Mouse (Mus musculus): ENCODE results near the gene Extl1. TPM values are rescaled to one million over a fixed set of nuclear protein-coding genes. Genes with fewer than 3 reads are reported as not detected.

Extl1 gene
- polyA plus RNA-seq, 1 experiment from 2014 or later: 1.6 TPM

DNA sequence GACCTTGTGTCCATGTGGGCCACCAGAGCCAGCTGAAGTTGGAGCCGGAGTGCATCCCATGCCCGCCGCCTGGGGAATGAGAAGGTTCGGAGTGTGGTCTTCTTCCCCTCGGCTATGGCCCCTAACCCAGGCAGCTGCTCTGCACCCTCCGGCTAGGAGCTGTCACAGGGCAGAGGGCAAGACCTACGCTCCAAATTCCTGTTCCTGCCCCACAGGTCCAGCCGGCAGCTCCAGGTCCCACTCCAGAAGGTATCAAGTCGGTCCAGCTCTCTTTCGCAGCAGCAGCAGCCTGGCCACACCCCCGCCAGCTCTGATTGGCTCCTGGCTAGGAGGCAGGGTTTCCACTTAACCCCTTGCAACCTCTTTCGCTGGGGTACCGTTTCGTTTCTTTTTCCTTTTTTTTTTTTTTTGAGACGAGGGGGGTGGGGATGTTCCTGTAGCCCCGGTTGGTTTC lies 11.3 kb downstream of the Extl1 start:
- peaks cover 19% of the 10 kb centered on the region for H3K4me1 ChIP-seq (ENCODE audit: control insufficient read depth, insufficient read depth, low read length)
- peak overlapping the region; percentile 85 for H3K4me2 ChIP-seq (ENCODE audit: low read depth, low read length)
- 0% methylated on average over 16 of the region's 16 CpGs for WGBS
- no peak overlapping the region for H3K27ac ChIP-seq (ENCODE audit: low read length)
- ATAC-seq: peak; percentile 81
- peak overlapping the region; percentile 57 for H3K4me3 ChIP-seq (ENCODE audit: low read length)
- H3K27me3 ChIP-seq (replicated peaks; ENCODE audit: control insufficient read depth, insufficient read depth, low read length): peaks cover 25% of the 10 kb centered on the region
- peaks cover 3% of the 10 kb centered on the region; the same call in 1 of the 2 replicates for H3K9me3 ChIP-seq (ENCODE audit: control insufficient read depth, low read length)
- H3K36me3 ChIP-seq (ENCODE audit: control insufficient read depth, insufficient read depth, low read length): no peaks in the 10 kb centered on the region
- peak overlapping the region; percentile 46 for H3K9ac ChIP-seq (ENCODE audit: low read depth, low read length)

DNA sequence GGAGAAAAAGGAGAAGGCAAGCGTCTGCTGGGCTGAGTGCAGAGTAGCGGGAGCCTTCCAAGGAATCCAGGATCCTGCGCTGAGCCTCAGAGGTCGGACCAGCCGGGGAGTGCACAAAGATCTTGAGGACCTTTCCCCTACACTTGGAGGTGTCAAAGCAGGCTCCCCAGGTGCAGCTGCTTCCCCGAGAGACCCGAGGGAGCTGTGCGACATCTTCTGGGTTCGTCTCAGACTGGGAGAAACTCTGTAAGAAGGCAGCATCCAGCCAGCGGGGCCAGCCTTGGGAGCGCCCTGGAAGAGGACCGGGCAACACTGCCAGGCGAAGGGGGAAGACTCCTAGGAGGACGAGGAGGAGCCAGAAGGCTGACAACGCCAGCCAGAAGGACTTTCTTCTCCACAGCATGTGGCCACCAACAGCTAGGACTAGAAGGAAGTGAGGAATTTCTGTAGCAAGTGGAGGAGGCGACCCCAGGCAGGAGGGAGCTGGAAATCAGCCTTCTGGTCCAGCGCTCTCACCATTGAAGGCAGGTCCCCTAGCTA lies 12.3 kb downstream of the Extl1 start:
- H3K4me2 ChIP-seq (ENCODE audit: low read depth, low read length): peak overlapping the region; percentile 85
- H3K27ac ChIP-seq (ENCODE audit: low read length): no peak overlapping the region
- peak overlapping the region; percentile 43; the same call in 1 of the 2 replicates for H3K9ac ChIP-seq (ENCODE audit: low read depth, low read length)
- no peak for ATAC-seq
- no peaks in the 10 kb centered on the region for H3K36me3 ChIP-seq (ENCODE audit: control insufficient read depth, insufficient read depth, low read length)
- H3K4me3 ChIP-seq (ENCODE audit: low read length): peak overlapping the region; percentile 57
- no peaks in the 10 kb centered on the region for H3K9me3 ChIP-seq (ENCODE audit: control insufficient read depth, low read length)
- peaks cover 25% of the 10 kb centered on the region for H3K27me3 ChIP-seq (replicated peaks; ENCODE audit: control insufficient read depth, insufficient read depth, low read length)
- WGBS: under 1% methylated on average over 17 of the region's 17 CpGs
- H3K4me1 ChIP-seq (ENCODE audit: control insufficient read depth, insufficient read depth, low read length): peaks cover 19% of the 10 kb centered on the region

DNA sequence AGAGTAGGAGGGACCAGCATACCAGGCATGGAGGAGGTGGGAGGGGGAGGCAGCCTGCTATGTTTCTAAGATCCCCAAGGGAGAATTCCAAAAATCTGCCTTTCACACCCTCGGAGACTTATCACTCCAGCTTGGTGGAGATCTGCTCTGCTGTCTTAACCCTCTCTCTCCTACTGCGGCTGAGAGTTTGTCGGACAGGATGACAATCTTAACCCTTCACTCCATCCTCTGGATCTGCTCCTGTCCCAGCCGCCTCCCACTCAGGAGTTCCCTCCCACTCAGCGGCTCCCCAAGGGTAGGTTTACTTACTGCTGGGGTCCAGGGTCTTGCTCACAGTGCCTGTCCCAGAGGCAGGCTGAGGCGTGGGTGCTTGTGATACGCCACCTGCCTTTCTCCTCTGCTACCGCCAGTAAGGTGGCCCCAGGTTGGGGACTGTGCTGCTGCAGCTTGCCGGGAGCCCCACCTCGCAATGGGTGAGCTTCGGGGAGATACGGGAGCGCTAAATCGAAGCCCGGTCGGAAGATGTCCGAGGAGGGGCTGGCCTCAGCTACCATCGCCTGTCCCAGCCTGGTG lies 12.9 kb downstream of the Extl1 start:
- no peak for ATAC-seq
- peaks cover 25% of the 10 kb centered on the region for H3K27me3 ChIP-seq (replicated peaks; ENCODE audit: control insufficient read depth, insufficient read depth, low read length)

DNA sequence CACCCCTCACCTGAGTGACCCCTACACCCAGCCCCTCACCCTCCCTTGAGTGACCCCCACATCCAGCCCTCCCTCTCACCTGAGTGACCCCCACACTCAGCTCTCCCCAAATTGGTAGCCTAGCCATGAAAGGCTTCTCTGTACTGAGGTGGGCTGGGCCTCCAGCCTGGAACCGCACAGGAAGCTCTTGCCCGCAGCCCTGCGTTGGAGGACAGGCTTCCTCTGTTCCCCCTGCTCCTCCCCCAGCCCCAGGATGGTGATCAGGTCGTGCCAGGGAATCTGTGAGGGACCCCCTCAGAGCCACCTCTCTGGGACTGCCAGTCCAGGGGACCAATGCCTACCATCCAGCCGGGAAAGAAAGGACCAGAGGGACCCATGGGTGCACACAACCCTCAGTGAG lies 18.4 kb downstream of the Extl1 start:
- WGBS: 45% methylated on average over 5 of the region's 5 CpGs
- no peak overlapping the region for H3K9ac ChIP-seq (ENCODE audit: low read depth, low read length)
- H3K27me3 ChIP-seq (replicated peaks; ENCODE audit: control insufficient read depth, insufficient read depth, low read length): peaks cover 5% of the 10 kb centered on the region; the same call in 1 of the 2 replicates
- no peak overlapping the region for H3K27ac ChIP-seq (ENCODE audit: low read length)
- ATAC-seq: no peak
- H3K4me2 ChIP-seq (ENCODE audit: low read depth, low read length): no peak overlapping the region
- H3K4me1 ChIP-seq (ENCODE audit: control insufficient read depth, insufficient read depth, low read length): peaks cover 4% of the 10 kb centered on the region
- H3K9me3 ChIP-seq (ENCODE audit: control insufficient read depth, low read length): no peaks in the 10 kb centered on the region
- no peak overlapping the region for H3K4me3 ChIP-seq (ENCODE audit: low read length)
- H3K36me3 ChIP-seq (ENCODE audit: control insufficient read depth, insufficient read depth, low read length): no peaks in the 10 kb centered on the region

More for the DNA sequence above, 12.9 kb downstream of the Extl1 start:
- H3K9me3 ChIP-seq (ENCODE audit: control insufficient read depth, low read length): no peaks in the 10 kb centered on the region
- H3K4me2 ChIP-seq (ENCODE audit: low read depth, low read length): peak overlapping the region; percentile 85
- WGBS: 2% methylated on average over 18 of the region's 18 CpGs
- peak overlapping the region; percentile 57 for H3K4me3 ChIP-seq (ENCODE audit: low read length)
- peak overlapping the region; percentile 43; the same call in 1 of the 2 replicates for H3K9ac ChIP-seq (ENCODE audit: low read depth, low read length)
- no peaks in the 10 kb centered on the region for H3K36me3 ChIP-seq (ENCODE audit: control insufficient read depth, insufficient read depth, low read length)
- H3K27ac ChIP-seq (ENCODE audit: low read length): no peak overlapping the region
- peaks cover 19% of the 10 kb centered on the region for H3K4me1 ChIP-seq (ENCODE audit: control insufficient read depth, insufficient read depth, low read length)

DNA sequence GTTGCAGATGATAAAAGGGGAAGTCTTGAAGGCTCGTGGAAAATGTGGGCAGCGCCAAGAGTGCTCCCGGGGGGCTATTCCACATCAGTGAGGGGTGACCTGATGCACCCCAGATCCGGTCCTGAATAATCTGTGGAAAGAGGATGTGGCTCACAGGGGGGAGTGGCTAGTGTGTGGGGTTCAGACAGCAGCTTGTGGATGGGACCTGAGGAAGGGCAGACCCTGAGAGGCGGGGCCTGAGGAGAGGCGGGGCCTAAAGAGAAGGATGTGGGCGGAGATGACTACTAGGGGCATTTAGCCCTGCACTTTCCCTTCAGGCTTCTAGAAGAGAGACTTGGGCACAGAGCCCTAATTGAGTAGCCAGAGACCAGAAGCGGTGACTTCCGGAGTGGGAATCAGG lies 21.1 kb downstream of the Extl1 start:
- WGBS: 27% methylated on average over 9 of the region's 9 CpGs
- no peak for ATAC-seq
- Histone ChIP-seq H3K27ac (ENCODE audit: low read length) (no peak overlapping the region), H3K36me3 (ENCODE audit: control insufficient read depth, insufficient read depth, low read length) (no peaks in the 10 kb centered on the region), H3K4me2 (ENCODE audit: low read depth, low read length) (0 out of 2 replicates have a peak overlapping the region, but pooled peaks have one; percentile 1), H3K27me3 (replicated peaks; ENCODE audit: control insufficient read depth, insufficient read depth, low read length) (no peaks in the 10 kb centered on the region), H3K4me3 (ENCODE audit: low read length) (no peak overlapping the region), H3K9ac (ENCODE audit: low read depth, low read length) (0 out of 2 replicates have a peak overlapping the region, but pooled peaks have one; percentile 16), H3K4me1 (ENCODE audit: control insufficient read depth, insufficient read depth, low read length) (peaks cover 4% of the 10 kb centered on the region), H3K9me3 (ENCODE audit: control insufficient read depth, low read length) (no peaks in the 10 kb centered on the region)

DNA sequence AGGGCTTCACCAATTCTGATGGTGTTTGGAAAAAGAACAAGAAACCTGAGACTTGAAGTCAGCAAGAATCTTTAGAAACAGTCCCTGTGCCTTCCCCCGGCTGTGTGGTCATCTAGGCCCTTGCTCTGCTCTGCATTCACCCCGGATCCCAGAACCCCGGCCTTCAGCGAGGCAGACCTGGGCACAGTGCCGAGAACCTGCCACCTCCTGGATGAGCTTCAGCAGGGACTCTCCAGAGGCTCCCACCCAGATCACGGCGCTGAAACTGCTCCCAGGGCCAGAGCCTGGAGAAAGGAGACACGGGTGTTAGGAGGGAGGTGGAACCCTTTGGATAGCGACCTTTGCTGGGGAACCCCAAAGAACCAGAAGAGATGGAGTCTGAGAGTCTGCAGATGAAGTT lies 21.5 kb downstream of the Extl1 start:
- Histone ChIP-seq H3K36me3 (ENCODE audit: control insufficient read depth, insufficient read depth, low read length) (no peaks in the 10 kb centered on the region), H3K9ac (ENCODE audit: low read depth, low read length) (no peak overlapping the region), H3K4me3 (ENCODE audit: low read length) (no peak overlapping the region), H3K4me2 (ENCODE audit: low read depth, low read length) (no peak overlapping the region), H3K4me1 (ENCODE audit: control insufficient read depth, insufficient read depth, low read length) (peaks cover 4% of the 10 kb centered on the region), H3K27ac (ENCODE audit: low read length) (no peak overlapping the region), H3K27me3 (replicated peaks; ENCODE audit: control insufficient read depth, insufficient read depth, low read length) (no peaks in the 10 kb centered on the region), H3K9me3 (ENCODE audit: control insufficient read depth, low read length) (no peaks in the 10 kb centered on the region)
- 65% methylated on average over 9 of the region's 9 CpGs for WGBS
- ATAC-seq: no peak

DNA sequence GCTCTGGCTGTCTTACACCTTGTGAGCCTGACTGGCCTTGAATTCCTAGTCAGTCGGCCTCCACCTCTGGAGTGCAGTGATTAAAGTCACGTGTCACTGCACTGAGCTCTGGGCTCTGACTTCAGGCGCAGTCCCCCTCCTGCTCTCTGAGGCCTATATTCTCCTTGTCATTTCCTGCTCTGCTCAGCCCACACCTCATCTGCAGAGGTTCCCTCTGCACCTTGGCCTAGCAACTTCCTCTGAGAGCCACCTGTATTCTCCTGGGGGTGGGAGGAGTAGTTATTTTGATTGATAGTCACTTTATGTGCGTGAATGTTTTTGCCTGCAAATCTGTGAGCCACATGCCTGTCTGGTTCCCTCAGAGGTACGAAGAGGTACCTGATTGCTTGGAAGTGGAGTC lies 22.4 kb downstream of the Extl1 start:
- Histone ChIP-seq H3K27me3 (replicated peaks; ENCODE audit: control insufficient read depth, insufficient read depth, low read length) (no peaks in the 10 kb centered on the region), H3K9me3 (ENCODE audit: control insufficient read depth, low read length) (no peaks in the 10 kb centered on the region), H3K27ac (ENCODE audit: low read length) (peak overlapping the region; percentile 72), H3K9ac (ENCODE audit: low read depth, low read length) (no peak overlapping the region), H3K4me2 (ENCODE audit: low read depth, low read length) (no peak overlapping the region), H3K4me1 (ENCODE audit: control insufficient read depth, insufficient read depth, low read length) (peaks cover 9% of the 10 kb centered on the region), H3K36me3 (ENCODE audit: control insufficient read depth, insufficient read depth, low read length) (no peaks in the 10 kb centered on the region), H3K4me3 (ENCODE audit: low read length) (no peak overlapping the region)
- WGBS: 24% methylated on average over 5 of the region's 5 CpGs
- peak; percentile 76 for ATAC-seq

DNA sequence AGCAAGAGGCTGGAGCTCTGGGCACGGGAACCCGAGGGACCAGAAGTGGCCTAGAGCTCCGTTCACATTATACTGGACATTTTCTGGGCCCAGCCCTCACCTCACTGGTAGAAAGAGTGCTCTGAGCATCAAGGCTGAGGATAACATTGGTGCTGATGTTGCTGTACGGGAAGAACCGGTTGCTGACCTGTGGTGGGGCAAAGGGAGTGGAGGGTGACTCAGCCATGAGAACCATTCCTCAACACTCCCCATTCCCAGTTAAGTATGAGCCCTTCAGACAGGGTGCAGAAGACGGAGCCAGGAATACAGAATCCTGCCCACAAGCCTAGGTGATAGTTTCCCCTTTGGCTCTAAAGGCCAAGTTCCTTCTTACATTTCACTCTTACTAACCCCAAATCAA lies 24.0 kb downstream of the Extl1 start:
- Histone ChIP-seq H3K4me2 (ENCODE audit: low read depth, low read length) (no peak overlapping the region), H3K27me3 (replicated peaks; ENCODE audit: control insufficient read depth, insufficient read depth, low read length) (no peaks in the 10 kb centered on the region), H3K9ac (ENCODE audit: low read depth, low read length) (no peak overlapping the region), H3K9me3 (ENCODE audit: control insufficient read depth, low read length) (no peaks in the 10 kb centered on the region), H3K27ac (ENCODE audit: low read length) (no peak overlapping the region), H3K36me3 (ENCODE audit: control insufficient read depth, insufficient read depth, low read length) (no peaks in the 10 kb centered on the region), H3K4me1 (ENCODE audit: control insufficient read depth, insufficient read depth, low read length) (peaks cover 13% of the 10 kb centered on the region), H3K4me3 (ENCODE audit: low read length) (no peak overlapping the region)
- WGBS: 85% methylated on average over 6 of the region's 6 CpGs
- ATAC-seq: no peak

DNA sequence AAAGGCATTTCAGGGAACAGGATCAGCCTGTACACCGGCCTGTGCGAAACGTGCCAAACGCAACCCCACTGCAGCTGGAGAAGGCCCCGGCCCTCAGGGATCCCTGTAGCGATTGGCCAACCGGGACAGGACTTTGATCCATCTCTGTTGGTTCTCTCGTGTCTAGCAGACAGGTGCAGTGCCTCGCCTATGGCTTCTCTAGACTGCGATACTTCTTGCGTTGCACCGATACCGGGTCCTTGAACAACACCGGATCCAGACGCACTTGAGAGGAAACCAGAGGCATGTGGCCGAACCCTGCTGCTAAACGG lies 26.2 kb downstream of the Extl1 start:
- H3K27me3 ChIP-seq (replicated peaks; ENCODE audit: control insufficient read depth, insufficient read depth, low read length): no peaks in the 10 kb centered on the region
- H3K4me2 ChIP-seq (ENCODE audit: low read depth, low read length): peak overlapping the region; percentile 44
- no peaks in the 10 kb centered on the region for H3K9me3 ChIP-seq (ENCODE audit: control insufficient read depth, low read length)
- 31% methylated on average over 17 of the region's 17 CpGs for WGBS
- peak overlapping the region; percentile 93 for H3K27ac ChIP-seq (ENCODE audit: low read length)
- no peaks in the 10 kb centered on the region for H3K36me3 ChIP-seq (ENCODE audit: control insufficient read depth, insufficient read depth, low read length)
- H3K9ac ChIP-seq (ENCODE audit: low read depth, low read length): peak overlapping the region; percentile 60
- H3K4me1 ChIP-seq (ENCODE audit: control insufficient read depth, insufficient read depth, low read length): peaks cover 23% of the 10 kb centered on the region; the same call in 1 of the 2 replicates
- ATAC-seq: peak; percentile 40
- peak overlapping the region; percentile 43 for H3K4me3 ChIP-seq (ENCODE audit: low read length)

Data from intestine, embryonic 16.5 days (tissue).